Mouse (Mus musculus) layer of hippocampus, postnatal 14 days (tissue): Measurements from ENCODE around the gene Gnao1. TPM values are rescaled to one million over a fixed set of nuclear protein-coding genes. Genes with fewer than 3 reads are reported as not detected.
A peak's percentile ranks its signal among the peaks of the same experiment; 100 is the strongest.

ENCODE experiments used
- DNase-seq, 2 experiments: peaks; one replicate each; pipeline ENCODE4 v3.0.0; 2021 to 2022; ENCODE audit warnings: low spot score in 2 of 2, mixed read lengths in 1 of 2
- microRNA-seq, 2 experiments: library from miRNA; unstranded; fragments of <30 nt; microRNA quantifications; one replicate each; pipeline ENCODE4 v1.2.0; 2021
- total RNA-seq, 2 experiments: library from RNA; stranded (reverse); gene quantifications; 2 replicates each; pipeline ENCODE4 v1.2.3; 2021

The Gnao1 gene
- total RNA-seq, 2 experiments from 2014 or later = 795 to 812 TPM

DNA sequence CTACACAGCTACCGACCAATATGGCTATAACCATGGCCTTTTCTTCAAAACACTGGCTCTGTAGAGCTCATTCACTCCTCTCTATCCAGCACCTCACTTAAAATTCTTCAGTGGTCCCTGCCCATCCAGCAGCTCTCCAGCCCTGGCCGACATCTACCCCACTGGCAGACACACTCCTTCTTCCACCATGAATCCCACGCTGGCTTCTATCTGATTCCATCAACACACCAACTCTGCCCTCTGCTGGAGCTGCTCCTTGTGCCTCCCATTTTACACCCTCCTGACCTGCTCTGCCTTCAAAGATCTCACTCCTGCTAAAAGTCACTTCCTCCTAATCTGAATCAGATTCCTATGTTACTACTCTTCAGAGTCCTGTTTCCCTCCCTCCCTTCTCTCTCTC lies 174.1 kb downstream of the Gnao1 start:
- peak in 1 of 2 experiments; percentile 49 for DNase-seq

DNA sequence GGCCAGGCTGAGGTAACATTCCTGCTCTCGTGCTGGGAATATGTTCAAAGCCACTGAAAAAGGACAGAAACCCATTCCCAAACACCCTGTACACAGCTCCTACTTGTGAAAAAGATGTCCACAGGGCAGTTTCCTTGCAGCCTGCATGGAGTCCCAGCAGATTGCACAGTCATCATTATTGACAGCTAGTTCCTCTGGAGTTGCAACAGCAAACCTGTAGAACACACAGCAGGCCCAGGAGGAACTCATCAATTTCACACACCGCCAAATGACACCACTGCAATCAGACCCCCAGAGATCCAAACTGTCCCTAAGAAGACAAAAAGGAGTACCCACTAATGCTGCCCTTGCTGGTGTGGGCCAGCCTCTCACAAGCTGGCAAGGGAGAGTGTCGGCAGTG lies 175.0 kb downstream of the Gnao1 start:
- no peak for DNase-seq

DNA sequence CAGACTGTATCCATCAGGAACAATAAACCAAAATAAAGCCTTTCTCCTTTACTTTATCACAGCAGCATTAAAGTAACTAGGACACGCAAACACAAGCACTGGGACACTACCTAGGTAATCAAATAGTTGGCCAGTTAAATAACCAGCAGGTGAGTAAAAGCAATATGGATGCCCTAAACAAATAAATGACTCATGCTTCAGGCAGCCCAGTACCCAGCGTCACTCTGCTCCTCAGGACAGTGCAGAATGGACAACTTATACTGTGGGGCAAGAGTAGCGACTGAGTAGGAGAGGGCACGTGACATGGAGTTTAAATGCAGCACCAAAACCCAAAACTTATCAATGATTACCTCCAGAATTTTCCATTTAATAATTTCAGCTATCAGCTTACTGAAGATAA lies 180.0 kb downstream of the Gnao1 start:
- no peak for DNase-seq

DNA sequence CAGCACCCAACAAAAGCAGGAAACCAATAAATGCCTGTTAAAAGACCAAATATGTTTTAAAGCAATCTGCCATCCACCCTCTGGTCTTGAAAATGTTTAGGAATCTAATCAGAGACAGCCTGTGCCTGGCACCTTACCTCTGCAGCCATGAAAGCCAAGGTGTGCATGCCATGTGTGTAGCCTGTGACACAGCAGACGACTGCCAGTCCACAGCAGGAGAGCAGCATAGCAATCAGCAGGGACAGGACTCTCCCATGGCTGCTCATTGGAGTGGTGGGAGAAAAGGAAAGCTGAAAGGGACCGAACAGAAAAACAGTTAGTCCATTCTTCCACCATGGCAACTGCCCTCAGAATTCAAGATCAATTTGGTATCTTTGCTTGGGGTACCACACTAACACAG lies 189.2 kb downstream of the Gnao1 start:
- no peak for DNase-seq

DNA sequence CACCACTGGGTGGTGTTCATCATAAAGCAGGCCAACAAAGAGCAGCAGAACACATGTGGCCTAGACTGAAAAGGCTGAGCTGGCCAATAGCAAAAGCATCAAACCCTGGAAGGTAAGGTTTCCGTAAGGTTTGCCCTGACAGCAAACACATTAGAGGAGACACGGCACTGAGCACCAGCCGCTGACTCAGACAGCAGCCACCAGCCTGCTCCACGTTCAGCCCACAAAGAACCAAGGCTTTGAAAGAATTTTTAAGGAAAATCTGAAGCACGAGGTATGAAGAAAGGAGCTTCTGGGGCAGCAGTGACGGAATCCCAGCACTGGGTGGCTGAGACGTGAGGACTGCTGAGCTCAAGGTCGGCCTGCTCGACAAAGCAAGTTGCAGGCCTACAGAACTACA lies 194.4 kb downstream of the Gnao1 start:
- DNase-seq = no peak

DNA sequence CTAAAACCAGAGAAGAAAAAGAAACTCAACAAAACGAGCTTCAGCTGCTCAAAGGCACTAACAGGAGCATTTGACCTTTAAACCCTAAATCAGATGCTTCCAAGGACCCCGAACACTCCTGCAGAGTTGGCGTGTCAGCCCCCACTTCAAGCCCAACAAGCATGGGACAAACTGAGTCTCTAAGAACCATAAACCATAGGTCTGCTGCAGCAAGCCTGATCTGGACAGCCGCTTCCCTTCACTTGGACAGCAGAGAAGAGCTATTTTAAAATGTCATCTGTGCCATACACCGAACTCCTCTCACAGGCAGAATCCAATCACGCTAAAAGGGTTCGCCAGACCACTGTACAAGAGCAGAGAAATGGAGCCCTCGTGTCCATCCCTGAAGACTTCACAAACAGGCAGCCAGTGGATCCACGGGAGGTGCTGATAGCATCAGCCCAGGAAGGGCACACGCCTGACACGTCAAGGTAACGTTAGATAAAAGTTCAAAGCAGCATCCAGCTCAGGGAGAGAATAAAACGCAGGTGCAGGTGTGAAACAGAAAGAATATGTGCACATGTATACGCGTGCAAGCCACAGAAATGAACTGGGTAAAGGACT lies 199.6 kb downstream of the Gnao1 start:
- no peak for DNase-seq

DNA sequence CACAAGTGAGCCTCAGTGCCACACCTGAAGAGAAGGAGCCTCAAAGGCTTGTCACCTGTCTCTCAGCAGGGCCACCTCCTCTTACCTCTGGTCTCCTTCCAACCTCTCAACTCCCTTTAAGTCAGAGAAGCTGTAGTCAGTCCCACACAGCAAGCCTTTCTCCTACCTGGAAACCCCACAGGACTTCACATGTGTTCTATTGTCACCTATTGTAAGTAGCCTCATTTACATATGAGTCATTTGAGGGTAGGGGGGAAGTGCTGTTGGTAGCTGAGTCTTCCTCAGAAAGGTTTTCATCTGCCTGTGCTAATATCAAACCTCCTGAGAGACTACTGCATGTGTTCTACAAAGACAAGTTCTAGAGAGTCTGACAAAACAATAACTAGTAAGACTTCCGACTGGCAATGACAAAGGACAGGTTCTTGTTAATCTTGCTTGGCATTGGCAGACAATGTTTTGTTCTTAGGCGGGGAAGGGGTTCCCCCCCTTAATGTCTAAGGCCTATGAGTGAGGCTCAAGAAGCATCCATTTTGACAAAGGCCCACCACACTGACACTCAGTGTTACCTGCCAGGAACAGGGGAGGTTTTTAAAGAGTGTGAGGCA lies 200.4 kb downstream of the Gnao1 start:
- DNase-seq = no peak

DNA sequence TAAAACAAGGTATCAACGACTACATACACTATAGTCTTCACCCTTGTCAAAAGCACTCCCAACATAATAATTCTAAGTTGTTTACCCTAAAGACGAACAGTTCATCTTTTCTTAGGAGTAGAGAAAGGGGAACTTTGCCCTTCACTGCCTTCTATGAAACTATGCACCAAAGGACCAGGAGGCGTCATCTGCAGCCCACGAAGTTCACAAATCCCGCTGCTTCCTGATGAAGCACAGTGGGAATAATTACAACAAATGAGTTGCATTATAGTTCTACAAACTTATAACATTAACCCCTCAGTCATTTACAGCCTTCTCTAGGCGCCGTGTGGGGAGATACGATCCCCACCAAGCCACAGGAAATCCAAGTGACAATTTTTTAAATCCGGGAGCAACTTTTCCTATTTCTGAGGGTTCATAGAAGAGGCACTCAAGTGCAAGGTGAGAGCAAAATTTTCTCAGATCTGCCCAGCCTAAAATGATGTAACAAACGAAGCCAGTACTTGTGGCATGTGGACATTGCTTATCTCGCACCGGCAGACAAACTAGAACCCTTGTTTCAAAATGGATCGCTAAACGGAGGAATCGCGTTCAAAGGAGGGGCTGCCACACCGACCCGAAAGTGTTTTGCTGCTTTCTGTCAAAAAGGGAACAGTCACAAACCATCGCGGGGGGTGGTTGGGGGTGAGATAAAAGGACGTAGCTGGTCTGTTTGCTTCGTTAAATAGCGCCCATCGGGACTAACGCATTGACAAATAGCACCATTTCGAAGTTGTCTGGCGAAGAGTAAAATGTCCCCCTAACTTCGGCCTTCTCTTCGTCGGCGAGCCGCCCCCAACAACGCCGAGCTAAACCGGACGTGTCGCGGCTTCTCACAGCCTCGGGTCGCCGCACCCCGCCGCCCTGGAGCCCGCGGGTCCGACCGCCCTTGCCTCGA lies 201.6 kb downstream of the Gnao1 start:
- no peak for DNase-seq

DNA sequence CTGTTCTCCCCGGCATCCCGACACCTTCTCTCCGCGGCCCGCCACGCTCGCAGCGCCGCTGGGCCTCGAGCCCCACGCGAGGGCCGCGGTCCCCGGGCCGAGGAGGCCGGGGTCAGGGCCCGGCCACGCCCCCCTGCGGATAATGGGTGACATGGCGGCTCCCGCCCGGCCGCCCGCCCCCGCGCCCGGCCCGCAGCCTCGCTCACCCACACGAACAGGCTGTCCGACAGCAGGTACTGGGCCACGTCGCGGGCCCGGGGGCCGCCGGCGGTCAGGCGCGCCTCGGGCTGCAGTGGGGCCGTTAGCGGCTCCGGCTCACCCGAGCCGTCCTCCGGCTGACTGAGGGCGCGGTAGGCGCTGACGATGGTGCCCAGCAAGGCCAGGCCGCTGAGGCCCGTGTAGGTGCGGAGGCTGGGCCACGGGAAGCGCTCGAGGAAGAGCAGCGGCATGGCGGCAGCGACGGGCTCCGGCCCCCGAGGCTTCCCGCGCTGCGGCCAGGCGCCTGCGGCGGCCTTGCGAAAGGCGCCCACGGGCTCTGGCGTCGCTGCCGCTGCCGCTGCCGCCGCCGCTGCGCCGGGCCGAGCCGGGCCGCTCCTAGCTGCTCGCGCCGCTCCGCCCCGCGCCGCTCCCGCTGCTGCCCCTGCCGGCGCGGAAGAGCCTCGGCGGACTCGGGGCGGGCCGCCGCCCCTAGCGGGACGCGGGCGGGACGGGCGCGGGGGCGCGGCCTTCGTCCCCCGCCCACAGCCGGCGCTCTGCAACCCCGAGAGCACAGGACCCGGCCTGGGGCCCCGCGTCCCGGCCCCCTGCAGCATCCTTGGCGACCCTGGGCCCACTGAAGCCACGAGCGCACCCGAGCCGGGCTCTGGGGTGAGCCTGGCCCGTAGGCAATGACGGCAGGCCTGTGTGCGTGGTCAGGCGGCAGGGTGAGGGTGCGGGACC lies 202.5 kb downstream of the Gnao1 start, which contains the start of gene Amfr:
Gene Amfr, minus strand, starts transcription at position 830 of the 939 bp plus-strand sequence.
- peak; percentile 34 to 59 for DNase-seq

DNA sequence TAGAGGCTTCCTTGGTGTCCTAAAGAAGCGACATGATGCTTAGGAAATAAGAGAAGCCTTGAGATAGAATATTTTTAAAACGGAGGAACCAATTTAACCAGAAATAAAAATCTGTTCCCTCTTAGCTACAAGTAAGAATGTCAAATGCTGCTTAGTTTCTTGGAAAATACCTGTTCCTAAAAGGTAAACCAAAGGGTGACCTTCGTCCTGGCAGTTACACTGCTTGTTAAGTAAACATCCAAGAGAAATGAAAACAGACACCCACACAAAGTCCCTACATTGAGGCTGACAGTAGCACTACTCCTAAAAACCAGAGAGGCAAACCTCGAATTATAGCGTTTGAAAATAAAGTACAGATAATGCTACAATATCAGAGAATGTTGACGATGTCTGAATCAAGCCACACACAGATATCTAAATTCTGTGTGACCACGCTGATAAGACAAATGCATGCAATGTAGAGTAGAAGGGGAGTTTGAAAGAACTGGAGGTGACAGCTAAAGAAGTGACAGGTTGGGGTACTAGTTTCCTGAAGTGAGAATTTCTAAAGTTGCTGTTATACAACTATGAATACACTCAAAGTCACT lies 203.4 kb downstream of the Gnao1 start:
- DNase-seq = no peak

Small RNA genes lying within 50 kb of the gene (microRNA-seq; reads per million reads assigned to microRNA genes)
- 0 reads per million in 2 experiments for gene Gm24159

Other genes with a start within 250 kb of the Gnao1 start
- 100 to 1,000 TPM; 131 to 135 TPM for gene Amfr, start 202.9 kb downstream of the Gnao1 start, total RNA-seq
- 10 to 100 TPM; 53.1 to 54.0 TPM for gene Nudt21, start 227.1 kb downstream of the Gnao1 start, total RNA-seq
- gene Ogfod1, start 227.2 kb downstream of the Gnao1 start, total RNA-seq = 10 to 100 TPM; 66.5 to 67.4 TPM